Mouse (Mus musculus): Measurements from ENCODE around the gene Mrgprh. TPM values are rescaled to one million over a fixed set of nuclear protein-coding genes. Genes with fewer than 3 reads are reported as not detected.

Mrgprh gene
- polyA plus RNA-seq, 1 experiment from 2014 or later: not detected

- WGBS: 86% methylated on average over 3 of the region's 3 CpGs
- no peak for ATAC-seq
- no peaks in the 10 kb centered on the region for H3K4me1 ChIP-seq (ENCODE audit: control insufficient read depth, insufficient read depth, low read length)
- H3K36me3 ChIP-seq (ENCODE audit: control insufficient read depth, insufficient read depth, low read length): peaks cover 21% of the 10 kb centered on the region
- no peaks in the 10 kb centered on the region for H3K9me3 ChIP-seq (ENCODE audit: control insufficient read depth, low read length)
- H3K9ac ChIP-seq (ENCODE audit: low read depth, low read length): no peak overlapping the region
- H3K4me2 ChIP-seq (ENCODE audit: low read depth, low read length): no peak overlapping the region
- no peak overlapping the region for H3K27ac ChIP-seq (ENCODE audit: low read length)
- no peaks in the 10 kb centered on the region for H3K27me3 ChIP-seq (replicated peaks; ENCODE audit: control insufficient read depth, insufficient read depth, low read length)
- H3K4me3 ChIP-seq (ENCODE audit: low read length): no peak overlapping the region
Measured at GRCm38 (mm10) chr17:12925001-12925400, 49.2 kb downstream of the Mrgprh start.

- Histone ChIP-seq H3K27ac (ENCODE audit: low read length) (no peak overlapping the region), H3K4me2 (ENCODE audit: low read depth, low read length) (no peak overlapping the region), H3K9me3 (ENCODE audit: control insufficient read depth, low read length) (no peaks in the 10 kb centered on the region), H3K36me3 (ENCODE audit: control insufficient read depth, insufficient read depth, low read length) (peaks cover 21% of the 10 kb centered on the region), H3K4me1 (ENCODE audit: control insufficient read depth, insufficient read depth, low read length) (no peaks in the 10 kb centered on the region), H3K4me3 (ENCODE audit: low read length) (no peak overlapping the region), H3K27me3 (replicated peaks; ENCODE audit: control insufficient read depth, insufficient read depth, low read length) (no peaks in the 10 kb centered on the region), H3K9ac (ENCODE audit: low read depth, low read length) (no peak overlapping the region)
- 87% methylated on average over 8 of the region's 8 CpGs for WGBS
- ATAC-seq: peak; percentile 61
Measured at GRCm38 (mm10) chr17:12925703-12926180, 49.9 kb downstream of the Mrgprh start.

Small RNA genes within 50 kb of the gene (microRNA-seq; reads per million reads assigned to microRNA genes)
- not detected for gene Gm24085

Other genes starting within 250 kb of the Mrgprh start
- 0.31 and 0.32 TPM in 2 replicates for gene Slc22a1, start 200.2 kb upstream of the Mrgprh start, polyA plus RNA-seq (2015; fragmentation: Nextera tagmentation; extraction: Ambion mirVana)
- gene Igf2r, start 106.4 kb upstream of the Mrgprh start, polyA plus RNA-seq (2015; fragmentation: Nextera tagmentation; extraction: Ambion mirVana): 26.6 and 36.2 TPM in 2 replicates
- gene Mas1, start 7.9 kb upstream of the Mrgprh start, polyA plus RNA-seq (2015; fragmentation: Nextera tagmentation; extraction: Ambion mirVana): 0.28 and 0.78 TPM in 2 replicates
- gene Pnldc1, start 34.2 kb downstream of the Mrgprh start, polyA plus RNA-seq (2015; fragmentation: Nextera tagmentation; extraction: Ambion mirVana): 0.53 and 1.1 TPM in 2 replicates
- gene Tcp1, start 39.7 kb downstream of the Mrgprh start, polyA plus RNA-seq (2015; fragmentation: Nextera tagmentation; extraction: Ambion mirVana): 307 and 348 TPM in 2 replicates
- 159 and 183 TPM in 2 replicates for gene Mrpl18, start 40.3 kb downstream of the Mrgprh start, polyA plus RNA-seq (2015; fragmentation: Nextera tagmentation; extraction: Ambion mirVana)
- 0.91 and 0.99 TPM in 2 replicates for gene Acat3, start 64.6 kb downstream of the Mrgprh start, polyA plus RNA-seq (2015; fragmentation: Nextera tagmentation; extraction: Ambion mirVana)
- gene Acat2, start 84.7 kb downstream of the Mrgprh start, polyA plus RNA-seq (2015; fragmentation: Nextera tagmentation; extraction: Ambion mirVana): 253 and 259 TPM in 2 replicates
- 86.6 and 96.8 TPM in 2 replicates for gene Wtap, start 118.1 kb downstream of the Mrgprh start, polyA plus RNA-seq (2015; fragmentation: Nextera tagmentation; extraction: Ambion mirVana)
- gene Sod2, start 130.8 kb downstream of the Mrgprh start, polyA plus RNA-seq (2015; fragmentation: Nextera tagmentation; extraction: Ambion mirVana): 191 and 196 TPM in 2 replicates
- gene Gpr31b, start 176.3 kb downstream of the Mrgprh start, polyA plus RNA-seq (2015; fragmentation: Nextera tagmentation; extraction: Ambion mirVana): not detected in 2 replicates
- gene Tcp10b, start 185.1 kb downstream of the Mrgprh start, polyA plus RNA-seq (2015; fragmentation: Nextera tagmentation; extraction: Ambion mirVana): 0.16 and 0.21 TPM in 2 replicates

All from intestine, embryonic 16.5 days (tissue).